Comparison of ENCODE assay signal across 51 mouse cellular contexts in genomic region chr14:41101242-41101641, GRCm38 (mm10). TPM values are rescaled to one million over a fixed set of nuclear protein-coding genes. Genes with fewer than 3 reads are reported as not detected.
"Had no signal": no experiment of that assay in that cellular context is flagged by ENCODE, and none has a peak within 500 bp of the region (broad histone marks: within the 10 kb centered on the region; RNA-seq: fewer than 3 reads in every experiment).

No protein-coding gene starts in this region.

- H3K4me2 ChIP-seq: heart, embryonic 11.5 days; heart, embryonic 12.5 days; heart, embryonic 13.5 days; heart, embryonic 15.5 days; hindbrain, embryonic 12.5 days; hindbrain, embryonic 13.5 days; hindbrain, embryonic 14.5 days; hindbrain, embryonic 15.5 days; intestine, embryonic 15.5 days; kidney, embryonic 15.5 days had no signal

- H3K27me3 ChIP-seq: heart, embryonic 12.5 days; heart, embryonic 13.5 days; heart, embryonic 15.5 days; hindbrain, embryonic 12.5 days; hindbrain, embryonic 13.5 days; hindbrain, embryonic 15.5 days; intestine, embryonic 15.5 days; kidney, embryonic 15.5 days had no signal

- H3K9me3 ChIP-seq: heart, embryonic 10.5 days; heart, embryonic 12.5 days; heart, embryonic 13.5 days; heart, embryonic 15.5 days; hindbrain, embryonic 10.5 days; hindbrain, embryonic 12.5 days; hindbrain, embryonic 13.5 days; hindbrain, embryonic 15.5 days; intestine, embryonic 15.5 days; kidney, embryonic 15.5 days had no signal

- H3K4me3 ChIP-seq: heart, embryonic 10.5 days; heart, embryonic 12.5 days; heart, embryonic 13.5 days; heart, embryonic 15.5 days; hindbrain, embryonic 10.5 days; hindbrain, embryonic 12.5 days; hindbrain, embryonic 13.5 days; hindbrain, embryonic 15.5 days; intestine, embryonic 15.5 days; kidney, embryonic 15.5 days; layer of hippocampus, adult 2 months had no signal

- DNase-seq: heart, postnatal 10 days; heart, postnatal 14 days; heart, postnatal 36 days; heart, postnatal 4 days; kidney, adult 11 months; kidney, adult 18-20 months; kidney, adult 2 months; kidney, adult 8-10 months; kidney, adult 9 months; kidney, postnatal 10 days; kidney, postnatal 14 days; kidney, postnatal 25 days; kidney, postnatal 36 days; kidney, postnatal 4 days; layer of hippocampus, adult 9-11 months; layer of hippocampus, postnatal 36 days had no signal

- H3K4me1 ChIP-seq: heart, embryonic 15.5 days; hindbrain, embryonic 10.5 days; hindbrain, embryonic 12.5 days; hindbrain, embryonic 13.5 days; hindbrain, embryonic 15.5 days; intestine, embryonic 15.5 days; kidney, embryonic 15.5 days had no signal

- H3K36me3 ChIP-seq: heart, embryonic 10.5 days; heart, embryonic 12.5 days; heart, embryonic 13.5 days; heart, embryonic 15.5 days; hindbrain, embryonic 10.5 days; hindbrain, embryonic 12.5 days; hindbrain, embryonic 13.5 days; hindbrain, embryonic 15.5 days; intestine, embryonic 15.5 days; kidney, embryonic 15.5 days had no signal

- H3K27ac ChIP-seq: heart, embryonic 10.5 days; heart, embryonic 13.5 days; heart, embryonic 15.5 days; hindbrain, embryonic 10.5 days; hindbrain, embryonic 12.5 days; hindbrain, embryonic 13.5 days; hindbrain, embryonic 14.5 days; hindbrain, embryonic 15.5 days; hindbrain, postnatal 0 days; intestine, embryonic 15.5 days; kidney, embryonic 15.5 days; kidney, postnatal 0 days; layer of hippocampus, adult 2 months had no signal

- ATAC-seq: hindbrain, embryonic 16.5 days; hindbrain, postnatal 0 days; inflammation-experienced regulatory T-cells, adult 6 months; intestine, embryonic 15.5 days; intestine, embryonic 16.5 days; intestine, postnatal 0 days had no signal

- H3K9ac ChIP-seq: heart, embryonic 12.5 days; heart, embryonic 13.5 days; heart, embryonic 15.5 days; hindbrain, embryonic 12.5 days; hindbrain, embryonic 13.5 days; hindbrain, embryonic 14.5 days; hindbrain, embryonic 15.5 days; intestine, embryonic 15.5 days; kidney, embryonic 15.5 days had no signal

RNA-seq across cellular contexts. Expression of gene Mat1a, which starts 3.6 kb away (rescaled TPM):
- total RNA-seq: heart, postnatal 10 days; heart, postnatal 25 days; heart, postnatal 36 days; hematopoietic stem cell, adult 5-6 weeks; hindbrain, postnatal 0 days; layer of hippocampus, adult 18-20 months; layer of hippocampus, adult 2 months; layer of hippocampus, postnatal 10 days; layer of hippocampus, postnatal 14 days; layer of hippocampus, postnatal 25 days; layer of hippocampus, postnatal 36 days had no signal
- polyA plus RNA-seq: hindbrain, embryonic 10.5 days; hindbrain, embryonic 11.5 days; hindbrain, embryonic 12.5 days; hindbrain, embryonic 13.5 days; hindbrain, embryonic 14.5 days; hindbrain, embryonic 15.5 days; hindbrain, embryonic 16.5 days; hindbrain, postnatal 0 days; inflammation-experienced regulatory T-cells, adult 6 months; kidney, embryonic 14.5 days; large intestine, adult 2 months had no signal

RNA-seq across cellular contexts. Expression of gene Dydc1, which starts 28.5 kb away (rescaled TPM):
- total RNA-seq: heart, adult 8-10 months; heart, postnatal 10 days; heart, postnatal 14 days; heart, postnatal 25 days; heart, postnatal 36 days; heart, postnatal 4 days; hematopoietic stem cell, adult 5-6 weeks; hindbrain, postnatal 0 days; layer of hippocampus, adult 18-20 months; layer of hippocampus, adult 2 months; layer of hippocampus, adult 8-10 months; layer of hippocampus, postnatal 10 days; layer of hippocampus, postnatal 14 days; layer of hippocampus, postnatal 25 days; layer of hippocampus, postnatal 36 days had no signal
- polyA plus RNA-seq: heart, embryonic 10.5 days; heart, embryonic 11.5 days; heart, embryonic 12.5 days; heart, embryonic 13.5 days; heart, embryonic 14.5 days; heart, embryonic 15.5 days; heart, embryonic 16.5 days; heart, postnatal 0 days; hindbrain, embryonic 10.5 days; hindbrain, embryonic 14.5 days; hindbrain, embryonic 15.5 days; hindbrain, postnatal 0 days; inflammation-experienced regulatory T-cells, adult 6 months; intestine, embryonic 14.5 days; intestine, embryonic 15.5 days; intestine, embryonic 16.5 days; intestine, postnatal 0 days; kidney, adult 2 months; kidney, embryonic 14.5 days; kidney, embryonic 16.5 days; kidney, postnatal 0 days; large intestine, adult 2 months had no signal

RNA-seq across cellular contexts. Expression of gene Sftpa1, which starts 30.3 kb away (rescaled TPM):
- total RNA-seq: heart, postnatal 36 days; heart, postnatal 4 days; hematopoietic stem cell, adult 5-6 weeks; hindbrain, postnatal 0 days; layer of hippocampus, adult 18-20 months; layer of hippocampus, adult 2 months; layer of hippocampus, adult 8-10 months; layer of hippocampus, postnatal 10 days; layer of hippocampus, postnatal 14 days; layer of hippocampus, postnatal 25 days; layer of hippocampus, postnatal 36 days had no signal
- polyA plus RNA-seq: hindbrain, embryonic 10.5 days; hindbrain, embryonic 11.5 days; hindbrain, embryonic 12.5 days; hindbrain, embryonic 13.5 days; hindbrain, embryonic 14.5 days; hindbrain, embryonic 15.5 days; hindbrain, embryonic 16.5 days; hindbrain, postnatal 0 days; inflammation-experienced regulatory T-cells, adult 6 months; intestine, embryonic 14.5 days; intestine, embryonic 16.5 days; kidney, adult 2 months; kidney, embryonic 14.5 days; kidney, embryonic 15.5 days; large intestine, adult 2 months had no signal

RNA-seq across cellular contexts. Expression of gene Dydc2, which starts 32.2 kb away (rescaled TPM):
- total RNA-seq: heart, adult 8-10 months; heart, postnatal 10 days; heart, postnatal 14 days; heart, postnatal 25 days; heart, postnatal 36 days; heart, postnatal 4 days; hematopoietic stem cell, adult 5-6 weeks; hindbrain, postnatal 0 days had no signal
- polyA plus RNA-seq: heart, embryonic 15.5 days; heart, postnatal 0 days; inflammation-experienced regulatory T-cells, adult 6 months; intestine, embryonic 14.5 days; intestine, embryonic 15.5 days; intestine, embryonic 16.5 days; intestine, postnatal 0 days; kidney, adult 2 months; kidney, embryonic 14.5 days; kidney, embryonic 15.5 days; kidney, embryonic 16.5 days; kidney, postnatal 0 days; large intestine, adult 2 months had no signal

RNA-seq across cellular contexts. Expression of gene Mbl1, which starts 50.0 kb away (rescaled TPM):
- total RNA-seq: heart, adult 8-10 months; heart, postnatal 10 days; heart, postnatal 14 days; heart, postnatal 25 days; heart, postnatal 36 days; heart, postnatal 4 days; hematopoietic stem cell, adult 5-6 weeks; hindbrain, postnatal 0 days; layer of hippocampus, adult 18-20 months; layer of hippocampus, adult 2 months; layer of hippocampus, adult 8-10 months; layer of hippocampus, postnatal 10 days; layer of hippocampus, postnatal 14 days; layer of hippocampus, postnatal 25 days; layer of hippocampus, postnatal 36 days had no signal
- polyA plus RNA-seq: heart, embryonic 11.5 days; heart, embryonic 13.5 days; heart, embryonic 14.5 days; heart, embryonic 15.5 days; heart, embryonic 16.5 days; heart, postnatal 0 days; hindbrain, embryonic 10.5 days; hindbrain, embryonic 11.5 days; hindbrain, embryonic 12.5 days; hindbrain, embryonic 13.5 days; hindbrain, embryonic 14.5 days; hindbrain, embryonic 15.5 days; hindbrain, embryonic 16.5 days; hindbrain, postnatal 0 days; inflammation-experienced regulatory T-cells, adult 6 months; intestine, embryonic 14.5 days; intestine, postnatal 0 days; kidney, embryonic 14.5 days; kidney, postnatal 0 days; large intestine, adult 2 months had no signal
